Mouse (Mus musculus): ENCODE measurements around the gene Ptprn2. TPM values are rescaled to one million over a fixed set of nuclear protein-coding genes. Genes with fewer than 3 reads are reported as not detected.

Ptprn2 gene
- polyA plus RNA-seq, 1 experiment = 97.8 TPM

DNA sequence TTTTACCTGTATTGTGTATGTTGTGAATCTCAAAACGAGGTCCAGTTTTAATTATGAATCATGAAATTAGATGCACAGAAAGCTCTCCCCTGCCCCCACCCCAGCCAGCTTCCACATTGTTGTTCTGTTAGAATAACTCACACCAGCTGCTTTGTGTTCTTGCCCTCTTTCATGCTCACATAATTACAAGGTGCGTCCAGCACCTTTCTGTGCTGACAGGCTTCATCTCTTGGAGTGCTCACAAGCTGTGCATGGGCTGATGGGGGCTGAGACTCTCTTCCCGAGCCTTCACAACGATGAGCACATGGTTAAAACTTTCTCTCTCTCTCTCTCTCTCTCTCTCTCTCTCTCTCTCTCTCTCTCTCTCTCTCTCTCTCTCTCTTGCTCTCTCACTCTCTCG, 746.3 kb downstream of the Ptprn2 start:
- WGBS = 74% methylated on average over 5 of the region's 5 CpGs
- DNase-seq = no peak
- no peak overlapping the region for H3K27ac ChIP-seq (ENCODE audit: insufficient read depth, low read length)
- H3K4me3 ChIP-seq (replicated peaks; ENCODE audit: insufficient read depth, low read depth, low read length) = no peak overlapping the region
- no peaks in the 10 kb centered on the region for H3K27me3 ChIP-seq (ENCODE audit: control insufficient read depth, insufficient read depth, low read length)
- H3K4me1 ChIP-seq (ENCODE audit: control insufficient read depth, insufficient read depth, low read length) = no peaks in the 10 kb centered on the region; the same call in 1 of the 2 replicates
- TF ChIP-seq POLR2A (IDR thresholded peaks at IDR 0.05; ENCODE audit: borderline replicate concordance, insufficient read depth, low read length) (no peak), CTCF (IDR thresholded peaks at IDR 0.05; ENCODE audit: borderline replicate concordance, insufficient read depth, low read depth, low read length) (no peak)

DNA sequence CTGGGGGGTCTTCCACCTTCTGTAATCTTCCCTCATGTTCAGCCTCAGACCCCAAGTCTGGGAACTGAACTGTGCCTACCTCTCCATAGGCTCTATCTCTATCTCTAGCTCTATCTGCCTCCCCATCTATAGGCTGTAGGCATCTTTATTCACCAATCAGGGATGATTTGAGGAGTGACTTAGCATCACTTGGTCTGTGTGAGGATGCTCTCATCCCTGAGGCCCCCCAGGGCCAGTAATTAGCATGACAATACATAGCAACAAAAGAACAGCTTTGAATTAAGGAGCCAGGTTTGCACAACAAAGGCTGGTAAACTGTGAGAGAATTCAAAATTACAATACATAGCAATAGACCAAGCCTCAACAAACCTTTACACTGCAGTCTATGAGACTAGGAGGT, 749.6 kb downstream of the Ptprn2 start:
- no peak overlapping the region for H3K27ac ChIP-seq (ENCODE audit: insufficient read depth, low read length)
- TF ChIP-seq POLR2A (IDR thresholded peaks at IDR 0.05; ENCODE audit: borderline replicate concordance, insufficient read depth, low read length) = no peak
- TF ChIP-seq CTCF (IDR thresholded peaks at IDR 0.05; ENCODE audit: borderline replicate concordance, insufficient read depth, low read depth, low read length) = no peak
- H3K27me3 ChIP-seq (ENCODE audit: control insufficient read depth, insufficient read depth, low read length) = no peaks in the 10 kb centered on the region

GRCm38 (mm10) chr12:117236020-117236734, 750.7 kb downstream of the Ptprn2 start:
- no peak overlapping the region for H3K4me3 ChIP-seq (replicated peaks; ENCODE audit: insufficient read depth, low read depth, low read length)
- no peak overlapping the region for H3K27ac ChIP-seq (ENCODE audit: insufficient read depth, low read length)
- no peak for TF ChIP-seq POLR2A (IDR thresholded peaks at IDR 0.05; ENCODE audit: borderline replicate concordance, insufficient read depth, low read length)
- TF ChIP-seq CTCF (IDR thresholded peaks at IDR 0.05; ENCODE audit: borderline replicate concordance, insufficient read depth, low read depth, low read length) = no peak
- WGBS = 79% methylated on average over 4 of the region's 4 CpGs
- no peaks in the 10 kb centered on the region for H3K27me3 ChIP-seq (ENCODE audit: control insufficient read depth, insufficient read depth, low read length)
- H3K4me1 ChIP-seq (ENCODE audit: control insufficient read depth, insufficient read depth, low read length) = no peaks in the 10 kb centered on the region; the same call in 1 of the 2 replicates
- DNase-seq = no peak

More for the DNA sequence above, 749.6 kb downstream of the Ptprn2 start:
- no peak for DNase-seq
- Histone ChIP-seq H3K4me3 (replicated peaks; ENCODE audit: insufficient read depth, low read depth, low read length) (no peak overlapping the region), H3K4me1 (ENCODE audit: control insufficient read depth, insufficient read depth, low read length) (no peaks in the 10 kb centered on the region; the same call in 1 of the 2 replicates)

DNA sequence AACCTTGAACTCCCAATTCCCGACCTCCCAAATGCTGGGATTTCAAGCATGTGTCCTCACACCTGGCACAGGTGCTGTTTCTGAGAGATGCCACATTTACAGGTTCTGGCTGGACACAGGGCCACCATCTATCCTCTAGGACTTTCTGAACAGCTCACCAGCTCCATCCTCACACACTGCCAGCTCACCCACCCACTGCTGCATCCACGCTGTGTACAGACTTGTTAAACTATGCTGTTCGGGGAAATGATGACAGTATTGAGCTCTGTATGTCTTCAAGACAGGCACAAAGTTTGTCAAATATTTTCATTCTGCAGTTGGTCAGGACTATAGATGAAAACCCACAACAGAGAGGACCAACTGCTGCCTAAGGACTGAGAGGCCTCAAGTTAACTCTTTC, 751.5 kb downstream of the Ptprn2 start:
- H3K27me3 ChIP-seq (ENCODE audit: control insufficient read depth, insufficient read depth, low read length) = no peaks in the 10 kb centered on the region
- DNase-seq = no peak
- WGBS = 88% methylated on average over 3 of the region's 3 CpGs

GRCm38 (mm10) chr12:117239927-117240715, 754.6 kb downstream of the Ptprn2 start:
- peak in 1 of 2 experiments; percentile 44 for DNase-seq
- Histone ChIP-seq H3K27ac (ENCODE audit: insufficient read depth, low read length) (no peak overlapping the region), H3K4me1 (ENCODE audit: control insufficient read depth, insufficient read depth, low read length) (no peaks in the 10 kb centered on the region), H3K4me3 (replicated peaks; ENCODE audit: insufficient read depth, low read depth, low read length) (no peak overlapping the region), H3K27me3 (ENCODE audit: control insufficient read depth, insufficient read depth, low read length) (no peaks in the 10 kb centered on the region)
- TF ChIP-seq POLR2A (IDR thresholded peaks at IDR 0.05; ENCODE audit: borderline replicate concordance, insufficient read depth, low read length) (no peak), CTCF (IDR thresholded peaks at IDR 0.05; ENCODE audit: borderline replicate concordance, insufficient read depth, low read depth, low read length) (no peak)
- WGBS = 54% methylated on average over 9 of the region's 9 CpGs

More for the DNA sequence above, 751.5 kb downstream of the Ptprn2 start:
- H3K4me3 ChIP-seq (replicated peaks; ENCODE audit: insufficient read depth, low read depth, low read length) = no peak overlapping the region
- no peaks in the 10 kb centered on the region for H3K4me1 ChIP-seq (ENCODE audit: control insufficient read depth, insufficient read depth, low read length)
- TF ChIP-seq CTCF (IDR thresholded peaks at IDR 0.05; ENCODE audit: borderline replicate concordance, insufficient read depth, low read depth, low read length) = no peak
- no peak for TF ChIP-seq POLR2A (IDR thresholded peaks at IDR 0.05; ENCODE audit: borderline replicate concordance, insufficient read depth, low read length)
- no peak overlapping the region for H3K27ac ChIP-seq (ENCODE audit: insufficient read depth, low read length)

DNA sequence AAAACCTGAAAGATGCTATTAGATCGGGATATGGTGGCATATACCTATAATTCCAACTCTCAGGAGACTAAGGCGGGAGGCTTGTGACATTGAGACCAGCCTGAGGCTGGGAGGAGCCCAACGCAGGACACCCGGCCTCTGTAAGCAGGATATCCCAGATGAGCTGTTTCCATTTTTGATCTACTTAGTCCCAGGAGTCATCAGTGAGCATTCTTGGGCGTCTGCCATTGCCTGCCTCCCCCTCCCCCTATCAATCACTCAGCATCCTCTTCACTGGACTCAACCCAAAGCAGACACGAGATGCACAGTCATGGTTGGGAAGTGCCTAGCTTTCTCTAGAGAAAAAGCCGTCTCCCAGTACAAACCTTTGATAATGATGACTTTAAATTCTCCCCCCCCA, 756.7 kb downstream of the Ptprn2 start:
- Histone ChIP-seq H3K4me3 (replicated peaks; ENCODE audit: insufficient read depth, low read depth, low read length) (no peak overlapping the region), H3K4me1 (ENCODE audit: control insufficient read depth, insufficient read depth, low read length) (no peaks in the 10 kb centered on the region), H3K27ac (ENCODE audit: insufficient read depth, low read length) (no peak overlapping the region), H3K27me3 (ENCODE audit: control insufficient read depth, insufficient read depth, low read length) (no peaks in the 10 kb centered on the region)
- no peak for DNase-seq
- 56% methylated on average over 7 of the region's 7 CpGs for WGBS
- TF ChIP-seq POLR2A (IDR thresholded peaks at IDR 0.05; ENCODE audit: borderline replicate concordance, insufficient read depth, low read length) (no peak), CTCF (IDR thresholded peaks at IDR 0.05; ENCODE audit: borderline replicate concordance, insufficient read depth, low read depth, low read length) (no peak)

- TF ChIP-seq CTCF (IDR thresholded peaks at IDR 0.05; ENCODE audit: borderline replicate concordance, insufficient read depth, low read depth, low read length) (no peak), POLR2A (IDR thresholded peaks at IDR 0.05; ENCODE audit: borderline replicate concordance, insufficient read depth, low read length) (no peak)
- H3K4me1 ChIP-seq (ENCODE audit: control insufficient read depth, insufficient read depth, low read length) = peaks cover 7% of the 10 kb centered on the region
- no peak for DNase-seq
- no peak overlapping the region for H3K27ac ChIP-seq (ENCODE audit: insufficient read depth, low read length)
- H3K4me3 ChIP-seq (replicated peaks; ENCODE audit: insufficient read depth, low read depth, low read length) = no peak overlapping the region
- 95% methylated on average over 17 of the region's 17 CpGs for WGBS
- H3K27me3 ChIP-seq (ENCODE audit: control insufficient read depth, insufficient read depth, low read length) = no peaks in the 10 kb centered on the region
Measured at GRCm38 (mm10) chr12:117245885-117246478, 760.5 kb downstream of the Ptprn2 start.
